Mouse (Mus musculus) forebrain, embryonic 11.5 days (tissue): ENCODE measurements at regions not wholly inside any gene's neighbourhood (a gene's known extent, or its start where the extent isn't known, plus 50 kb on each side); places are given as distances from the start of the nearest gene placed in this dataset.

Experiments
- ATAC-seq: fragments of 200-750 bp; cut with Nextera tagmentation; replicated peaks from 2 replicates; pipeline ENCODE4 v1.8.0; 2017; ENCODE audit warnings: moderate TSS enrichment; ENCODE audit not compliant: low FRiP score
- DNase-seq: peaks from one replicate; pipeline ENCODE4 v3.0.0-alpha.2; 2017; ENCODE audit warnings: low spot score
- H3K27ac ChIP-seq: fragments of 300-500 bp; sonication (generic); 2 replicates; pipeline ENCODE4 v1.5.1; 2014; ENCODE audit warnings: low read depth, low read length
- H3K27me3 ChIP-seq: fragments of 300-500 bp; sonication (generic); 2 replicates; pipeline ENCODE4 v1.6.1; 2014; ENCODE audit warnings: mild to moderate bottlenecking, low read length, mixed read lengths; ENCODE audit not compliant: control insufficient read depth, insufficient read depth
- H3K36me3 ChIP-seq: fragments of 300-500 bp; sonication (generic); 2 replicates; pipeline ENCODE4 v1.6.1; 2014; ENCODE audit warnings: mild to moderate bottlenecking, low read length, moderate library complexity, mixed read lengths; ENCODE audit not compliant: control insufficient read depth, insufficient read depth
- H3K4me1 ChIP-seq: fragments of 300-500 bp; sonication (generic); replicated peaks from 2 replicates; pipeline ENCODE4 v1.6.1; 2014; ENCODE audit warnings: low read length, mixed read lengths; ENCODE audit not compliant: control insufficient read depth, insufficient read depth
- H3K4me2 ChIP-seq: fragments of 300-500 bp; sonication (generic); 2 replicates; pipeline ENCODE4 v1.6.1; 2014; ENCODE audit warnings: low read depth, mild to moderate bottlenecking, low read length, moderate library complexity, mixed read lengths; ENCODE audit not compliant: severe bottlenecking
- H3K4me3 ChIP-seq: fragments of 300-500 bp; sonication (generic); 2 replicates; pipeline ENCODE4 v1.5.1; 2014; ENCODE audit warnings: low read depth, low read length
- H3K9ac ChIP-seq: fragments of 300-500 bp; sonication (generic); 2 replicates; pipeline ENCODE4 v1.6.1; 2014; ENCODE audit warnings: low read length
- H3K9me3 ChIP-seq: fragments of 300-500 bp; sonication (generic); 2 replicates; pipeline ENCODE4 v1.6.1; 2016; ENCODE audit warnings: low read length, mixed read lengths; ENCODE audit not compliant: control insufficient read depth
- WGBS: fragments of 180-500 bp; shearing (Covaris S2); extraction: QIAGEN DNeasy Blood & Tissue Kit; methylation state at CpG from one replicate; pipeline ENCODE4 v1.1.7; 2014; 5-methylcytosine and 5-hydroxymethylcytosine counted together

- Histone ChIP-seq H3K4me2 (no peak overlapping the region), H3K27ac (peak overlapping the region; percentile 46; the same call in 1 of the 2 replicates), H3K4me3 (no peak overlapping the region), H3K4me1 (peaks cover 10% of the 10 kb centered on the region; the same call in 1 of the 2 replicates), H3K36me3 (no peaks in the 10 kb centered on the region), H3K9me3 (no peaks in the 10 kb centered on the region), H3K27me3 (0 out of 2 replicates have a peak, but pooled peaks cover 2% of the 10 kb centered on the region), H3K9ac (no peak overlapping the region; the same call in 1 of the 2 replicates)
- 27% methylated on average over 10 of the region's 10 CpGs for WGBS
- no peak for DNase-seq
- ATAC-seq = peak; percentile 45
Observed at GRCm38 (mm10) chr4:152912846-152913245, 435.2 kb upstream of the Kcnab2 start.

- no peak for DNase-seq
- Histone ChIP-seq H3K4me3 (no peak overlapping the region), H3K27me3 (0 out of 2 replicates have a peak, but pooled peaks cover 2% of the 10 kb centered on the region), H3K4me2 (no peak overlapping the region), H3K27ac (no peak overlapping the region), H3K4me1 (peaks cover 2% of the 10 kb centered on the region; the same call in 1 of the 2 replicates), H3K36me3 (no peaks in the 10 kb centered on the region), H3K9ac (no peak overlapping the region), H3K9me3 (no peaks in the 10 kb centered on the region)
- no peak for ATAC-seq
- WGBS = 88% methylated on average over 5 of the region's 5 CpGs
Observed at GRCm38 (mm10) chr4:152908235-152908634, 430.6 kb upstream of the Kcnab2 start.

GRCm38 (mm10) chr4:152902851-152903250 lies 425.2 kb upstream of the Kcnab2 start:
- 66% methylated on average over 11 of the region's 11 CpGs for WGBS
- no peaks in the 10 kb centered on the region for H3K27me3 ChIP-seq
- H3K4me1 ChIP-seq = no peaks in the 10 kb centered on the region
- ATAC-seq = no peak
- H3K36me3 ChIP-seq = no peaks in the 10 kb centered on the region
- H3K4me3 ChIP-seq = no peak overlapping the region
- H3K27ac ChIP-seq = no peak overlapping the region
- H3K9me3 ChIP-seq = no peaks in the 10 kb centered on the region
- no peak for DNase-seq
- no peak overlapping the region for H3K4me2 ChIP-seq
- H3K9ac ChIP-seq = no peak overlapping the region

GRCm38 (mm10) chr4:152900049-152900448 lies 422.4 kb upstream of the Kcnab2 start:
- Histone ChIP-seq H3K36me3 (no peaks in the 10 kb centered on the region), H3K4me3 (no peak overlapping the region), H3K27ac (no peak overlapping the region), H3K4me2 (no peak overlapping the region), H3K9ac (no peak overlapping the region), H3K27me3 (no peaks in the 10 kb centered on the region), H3K9me3 (no peaks in the 10 kb centered on the region), H3K4me1 (no peaks in the 10 kb centered on the region)
- 62% methylated on average over 4 of the region's 4 CpGs for WGBS
- DNase-seq (no peak), ATAC-seq (no peak)

GRCm38 (mm10) chr4:152895076-152895475 lies 417.4 kb upstream of the Kcnab2 start:
- H3K36me3 ChIP-seq = no peaks in the 10 kb centered on the region
- ATAC-seq (no peak), DNase-seq (no peak)
- H3K4me1 ChIP-seq = no peaks in the 10 kb centered on the region
- H3K27ac ChIP-seq = no peak overlapping the region
- WGBS = 80% methylated on average over 13 of the region's 13 CpGs
- H3K4me2 ChIP-seq = no peak overlapping the region
- H3K4me3 ChIP-seq = no peak overlapping the region
- no peaks in the 10 kb centered on the region for H3K27me3 ChIP-seq
- H3K9me3 ChIP-seq = no peaks in the 10 kb centered on the region
- no peak overlapping the region for H3K9ac ChIP-seq

GRCm38 (mm10) chr4:152892997-152893396 lies 415.3 kb upstream of the Kcnab2 start:
- ATAC-seq (no peak), DNase-seq (no peak)
- H3K27me3 ChIP-seq = no peaks in the 10 kb centered on the region
- no peak overlapping the region for H3K4me2 ChIP-seq
- WGBS = 90% methylated on average over 3 of the region's 3 CpGs
- H3K27ac ChIP-seq = no peak overlapping the region
- no peak overlapping the region for H3K9ac ChIP-seq
- no peak overlapping the region for H3K4me3 ChIP-seq
- H3K4me1 ChIP-seq = no peaks in the 10 kb centered on the region
- no peaks in the 10 kb centered on the region for H3K9me3 ChIP-seq
- H3K36me3 ChIP-seq = no peaks in the 10 kb centered on the region

- ATAC-seq = no peak
- H3K9ac ChIP-seq = no peak overlapping the region
- H3K36me3 ChIP-seq = no peaks in the 10 kb centered on the region
- H3K4me1 ChIP-seq = no peaks in the 10 kb centered on the region
- DNase-seq = no peak
- 78% methylated on average over 5 of the region's 5 CpGs for WGBS
- H3K4me3 ChIP-seq = no peak overlapping the region
- H3K4me2 ChIP-seq = no peak overlapping the region
- H3K27ac ChIP-seq = no peak overlapping the region
- H3K27me3 ChIP-seq = no peaks in the 10 kb centered on the region
- no peaks in the 10 kb centered on the region for H3K9me3 ChIP-seq
Observed at GRCm38 (mm10) chr4:152889211-152889610, 411.5 kb upstream of the Kcnab2 start.

- no peaks in the 10 kb centered on the region for H3K36me3 ChIP-seq
- no peak for ATAC-seq
- no peak overlapping the region for H3K4me2 ChIP-seq
- no peak overlapping the region for H3K9ac ChIP-seq
- H3K9me3 ChIP-seq = no peaks in the 10 kb centered on the region
- no peak overlapping the region for H3K27ac ChIP-seq
- H3K4me3 ChIP-seq = no peak overlapping the region
- 88% methylated on average over 14 of the region's 14 CpGs for WGBS
- no peaks in the 10 kb centered on the region for H3K27me3 ChIP-seq
- no peak for DNase-seq
- H3K4me1 ChIP-seq = no peaks in the 10 kb centered on the region
Observed at GRCm38 (mm10) chr4:152888306-152888705, 410.6 kb upstream of the Kcnab2 start.

GRCm38 (mm10) chr4:152886773-152887172 lies 409.1 kb upstream of the Kcnab2 start:
- no peak overlapping the region for H3K9ac ChIP-seq
- no peak overlapping the region for H3K27ac ChIP-seq
- DNase-seq (no peak), ATAC-seq (no peak)
- H3K4me1 ChIP-seq = no peaks in the 10 kb centered on the region
- H3K27me3 ChIP-seq = no peaks in the 10 kb centered on the region
- no peak overlapping the region for H3K4me3 ChIP-seq
- H3K9me3 ChIP-seq = no peaks in the 10 kb centered on the region
- 72% methylated on average over 9 of the region's 9 CpGs for WGBS
- H3K36me3 ChIP-seq = no peaks in the 10 kb centered on the region
- no peak overlapping the region for H3K4me2 ChIP-seq
